Mouse (Mus musculus) neural tube, embryonic 15.5 days (tissue): ENCODE measurements at regions not wholly inside any gene's neighbourhood (a gene's known extent, or its start where the extent isn't known, plus 50 kb on each side); places are given as distances from the start of the nearest gene placed in this dataset.

Experiments used
- ATAC-seq: fragments of 200-750 bp; cut with Nextera tagmentation; 2 replicates; pipeline ENCODE4 v1.8.0; 2017; ENCODE audit warnings: mild to moderate bottlenecking, moderate TSS enrichment, moderate library complexity; ENCODE audit not compliant: low FRiP score
- H3K27ac ChIP-seq: fragments of 300-500 bp; sonication (generic); replicated peaks from 2 replicates; pipeline ENCODE4 v1.5.1; 2015; ENCODE audit warnings: mild to moderate bottlenecking, inconsistent platforms
- H3K27me3 ChIP-seq: fragments of 300-500 bp; sonication (generic); replicated peaks from 2 replicates; pipeline ENCODE4 v1.6.1; 2015; ENCODE audit warnings: inconsistent platforms
- H3K36me3 ChIP-seq: fragments of 300-500 bp; sonication (generic); 2 replicates; pipeline ENCODE4 v1.6.1; 2015; ENCODE audit warnings: inconsistent platforms
- H3K4me1 ChIP-seq: fragments of 300-500 bp; sonication (generic); 2 replicates; pipeline ENCODE4 v1.6.1; 2015; ENCODE audit warnings: inconsistent platforms
- H3K4me2 ChIP-seq: fragments of 300-500 bp; sonication (generic); 2 replicates; pipeline ENCODE4 v1.6.1; 2015; ENCODE audit warnings: inconsistent platforms, mild to moderate bottlenecking, moderate library complexity
- H3K4me3 ChIP-seq: fragments of 300-500 bp; sonication (generic); replicated peaks from 2 replicates; pipeline ENCODE4 v1.5.1; 2015; ENCODE audit warnings: mild to moderate bottlenecking, inconsistent platforms
- H3K9ac ChIP-seq: fragments of 300-500 bp; sonication (generic); replicated peaks from 2 replicates; pipeline ENCODE4 v1.6.1; 2015; ENCODE audit warnings: mild to moderate bottlenecking, inconsistent platforms
- H3K9me3 ChIP-seq: fragments of 300-500 bp; sonication (generic); replicated peaks from 2 replicates; pipeline ENCODE4 v1.6.1; 2016; ENCODE audit warnings: inconsistent platforms
- WGBS: fragments of 180-500 bp; shearing (Covaris S2); methylation state at CpG from one replicate; pipeline ENCODE4 v1.1.7; 2015; ENCODE audit warnings: mixed read lengths; 5-methylcytosine and 5-hydroxymethylcytosine counted together

DNA sequence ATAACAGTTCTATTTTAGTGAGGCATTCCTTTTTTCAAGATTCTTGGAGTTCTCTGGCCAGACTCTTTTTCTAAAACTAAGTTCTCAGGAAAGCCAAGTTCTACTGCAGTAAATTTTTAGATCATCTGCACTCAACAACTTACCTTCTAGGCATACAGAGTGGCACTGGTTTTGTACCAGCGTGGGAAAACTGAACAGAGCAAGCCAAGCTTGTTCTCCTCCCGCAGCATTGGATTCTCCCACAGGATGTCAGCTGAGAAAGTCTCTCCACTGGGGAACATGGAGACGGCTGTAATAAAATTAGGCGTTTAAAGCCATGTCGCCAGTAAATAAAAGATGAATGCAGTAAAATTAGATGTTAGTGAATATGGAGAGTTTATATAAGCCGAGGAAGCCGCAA, 124.8 kb upstream of the Gm4301 start:
- Histone ChIP-seq H3K9me3 (no peaks in the 10 kb centered on the region), H3K36me3 (no peaks in the 10 kb centered on the region), H3K9ac (no peak overlapping the region), H3K4me3 (no peak overlapping the region), H3K27me3 (no peaks in the 10 kb centered on the region), H3K4me2 (peak overlapping the region; percentile 22; the same call in 1 of the 2 replicates), H3K27ac (no peak overlapping the region), H3K4me1 (no peaks in the 10 kb centered on the region)
- no peak for ATAC-seq
- WGBS: 44% methylated on average over 7 of the region's 7 CpGs

DNA sequence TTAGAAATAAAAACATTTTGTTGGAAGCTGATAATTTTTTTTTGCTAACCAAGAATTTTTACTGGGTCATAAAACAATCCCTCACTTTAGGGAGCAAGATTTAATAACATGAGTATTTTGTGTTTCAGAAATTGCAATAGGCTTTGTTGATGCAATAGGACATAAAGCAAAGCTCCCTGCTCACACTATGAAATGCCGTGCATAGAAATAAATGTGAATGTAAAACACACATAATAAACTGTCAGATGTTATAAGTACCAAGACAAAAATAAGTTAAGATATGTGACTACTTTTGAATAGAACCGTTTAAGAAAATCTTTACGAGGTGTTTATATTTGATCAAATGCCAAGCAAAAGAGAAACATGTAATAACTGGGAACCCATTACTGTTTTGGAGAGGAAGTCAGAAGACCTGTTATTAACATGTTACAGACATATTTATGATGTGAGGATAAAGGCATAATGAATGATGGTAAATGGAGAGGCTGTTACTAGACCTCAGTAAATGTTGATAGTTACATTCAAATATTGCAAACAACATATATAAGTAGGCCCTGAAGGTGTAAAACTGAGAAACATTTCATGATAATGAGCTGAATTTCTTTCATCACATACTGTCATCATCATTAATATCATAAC, 110.9 kb upstream of the Gm4301 start:
- H3K27me3 ChIP-seq: no peaks in the 10 kb centered on the region
- no peak for ATAC-seq
- 81% methylated on average over 3 of the region's 3 CpGs for WGBS

DNA sequence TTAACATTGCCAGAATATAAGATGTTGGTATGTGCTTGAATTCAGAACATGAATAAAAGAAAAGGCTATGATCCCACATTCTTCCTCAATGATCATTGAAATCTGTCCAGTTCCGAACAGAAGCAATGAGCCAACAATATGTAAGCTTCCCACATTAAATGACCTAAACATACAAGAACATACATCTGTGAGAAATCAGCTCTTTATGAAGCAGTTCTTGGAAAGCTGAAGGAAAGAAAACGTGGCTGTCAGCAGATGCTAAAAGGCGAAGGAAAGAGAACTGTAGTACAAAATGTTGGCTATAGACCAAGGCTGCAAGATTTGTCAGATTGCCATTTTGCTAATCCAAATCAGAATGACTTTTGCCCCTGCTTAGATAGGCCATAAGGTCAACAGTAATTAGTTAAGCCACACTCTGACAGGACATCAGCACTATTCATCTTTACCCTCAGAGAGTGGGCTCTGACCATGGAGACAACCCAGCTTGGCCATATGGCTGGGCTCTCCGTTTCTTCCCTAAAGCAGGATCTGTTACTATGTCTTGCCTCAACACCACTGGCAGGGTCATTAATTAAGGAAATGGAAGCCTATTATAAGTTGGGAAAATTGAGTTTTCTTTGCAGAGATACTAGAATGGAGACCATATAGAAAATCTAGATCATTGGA, 76.1 kb upstream of the Gm4301 start:
- 85% methylated on average over 4 of the region's 4 CpGs for WGBS
- H3K9me3 ChIP-seq: no peaks in the 10 kb centered on the region
- H3K36me3 ChIP-seq: no peaks in the 10 kb centered on the region
- H3K4me3 ChIP-seq: no peak overlapping the region
- H3K27me3 ChIP-seq: no peaks in the 10 kb centered on the region
- H3K4me2 ChIP-seq: no peak overlapping the region
- no peak for ATAC-seq
- no peak overlapping the region for H3K27ac ChIP-seq
- H3K4me1 ChIP-seq: no peaks in the 10 kb centered on the region
- H3K9ac ChIP-seq: no peak overlapping the region

More for the DNA sequence above, 110.9 kb upstream of the Gm4301 start:
- H3K9me3 ChIP-seq: 0 out of 2 replicates have a peak, but pooled peaks cover 2% of the 10 kb centered on the region
- no peak overlapping the region for H3K9ac ChIP-seq
- H3K4me1 ChIP-seq: no peaks in the 10 kb centered on the region
- no peaks in the 10 kb centered on the region for H3K36me3 ChIP-seq
- H3K4me3 ChIP-seq: no peak overlapping the region
- no peak overlapping the region for H3K4me2 ChIP-seq
- H3K27ac ChIP-seq: no peak overlapping the region

DNA sequence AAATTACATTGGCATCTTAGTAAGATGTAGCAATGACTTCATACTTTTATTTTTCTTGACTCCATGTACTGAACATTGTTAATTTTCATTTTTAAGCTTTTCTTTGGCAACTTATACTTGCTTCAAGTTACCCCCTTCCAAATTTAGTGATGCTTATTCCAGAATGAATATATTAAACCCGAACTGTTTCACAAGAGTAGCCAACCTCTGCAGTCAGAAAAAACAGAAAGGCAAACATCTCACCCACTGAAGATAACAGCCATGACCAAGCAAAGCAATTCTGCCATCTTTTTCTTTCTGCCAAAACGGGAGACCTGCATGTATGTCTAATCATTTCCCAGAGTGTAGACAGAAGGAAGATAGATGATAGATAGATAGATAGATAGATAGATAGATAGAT, 72.0 kb upstream of the Gm4301 start:
- Histone ChIP-seq H3K27ac (no peak overlapping the region), H3K4me3 (no peak overlapping the region), H3K4me1 (no peaks in the 10 kb centered on the region), H3K4me2 (no peak overlapping the region), H3K27me3 (no peaks in the 10 kb centered on the region), H3K36me3 (no peaks in the 10 kb centered on the region), H3K9ac (no peak overlapping the region), H3K9me3 (no peaks in the 10 kb centered on the region)
- no peak for ATAC-seq
- WGBS: 70% methylated on average over 2 of the region's 2 CpGs

DNA sequence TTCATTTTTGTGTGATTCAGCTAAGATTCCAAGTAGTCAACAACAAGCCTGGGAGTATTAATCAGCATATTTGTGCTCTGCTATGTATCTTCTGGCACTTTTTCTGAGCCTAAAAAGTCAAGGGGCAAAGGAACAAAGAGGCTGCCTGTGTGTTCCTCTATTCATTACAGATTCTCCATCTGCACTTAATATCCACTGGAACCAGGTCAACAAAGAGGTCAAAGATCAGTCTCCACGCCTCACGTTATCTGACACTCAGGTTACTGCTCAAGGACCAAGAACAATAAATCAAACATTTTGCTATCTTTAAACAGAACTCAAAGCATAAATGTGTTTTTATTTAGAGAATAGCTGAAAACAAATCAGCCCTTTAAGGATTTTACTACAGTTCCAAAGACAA, 71.4 kb upstream of the Gm4301 start:
- H3K9me3 ChIP-seq: no peaks in the 10 kb centered on the region
- no peak for ATAC-seq
- H3K4me1 ChIP-seq: no peaks in the 10 kb centered on the region
- H3K9ac ChIP-seq: no peak overlapping the region
- 31% methylated on average over 2 of the region's 2 CpGs for WGBS
- H3K27ac ChIP-seq: no peak overlapping the region
- no peaks in the 10 kb centered on the region for H3K27me3 ChIP-seq
- H3K36me3 ChIP-seq: no peaks in the 10 kb centered on the region
- H3K4me3 ChIP-seq: no peak overlapping the region
- no peak overlapping the region for H3K4me2 ChIP-seq

GRCm38 (mm10) chr10:100282471-100282870, 53.0 kb upstream of the Gm4301 start:
- Histone ChIP-seq H3K4me1 (no peaks in the 10 kb centered on the region), H3K36me3 (no peaks in the 10 kb centered on the region), H3K4me2 (no peak overlapping the region), H3K27ac (no peak overlapping the region), H3K9ac (no peak overlapping the region), H3K27me3 (no peaks in the 10 kb centered on the region), H3K9me3 (no peaks in the 10 kb centered on the region), H3K4me3 (no peak overlapping the region)
- ATAC-seq: no peak
